Mouse (Mus musculus): ENCODE measurements around the gene Sirt7. TPM values are rescaled to one million over a fixed set of nuclear protein-coding genes. Genes with fewer than 3 reads are reported as not detected.

The Sirt7 gene
- total RNA-seq, 2 experiments from 2014 or later: 37.8 to 43.3 TPM

DNA sequence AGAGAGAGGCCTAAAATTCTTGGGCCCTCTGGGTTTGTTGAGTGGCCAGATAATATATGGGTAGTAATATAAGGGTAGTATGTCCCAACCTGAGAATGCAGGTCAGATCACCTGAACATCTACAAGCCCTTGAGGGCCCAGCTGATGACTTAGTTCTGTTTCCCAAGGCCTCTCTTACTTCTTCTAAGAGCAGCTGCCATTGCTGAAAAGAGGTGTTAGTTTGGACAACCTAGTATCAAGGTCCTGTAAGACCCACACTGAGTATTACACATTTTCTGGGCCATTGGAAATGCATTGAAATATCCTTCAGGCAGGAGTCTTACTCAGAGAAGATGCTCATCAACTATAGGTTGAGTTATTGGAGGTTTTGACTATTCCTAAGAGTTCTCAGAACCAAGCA, 49.1 kb downstream of the Sirt7 start:
- DNase-seq (ENCODE audit: low spot score in 2 of 2): no peak
- intact Hi-C loops (cut with DNase I): loop anchor here (10.0 kb wide), 1 partner anchor 91 kb away; the partner anchor contains the start of gene Mrpl12

DNA sequence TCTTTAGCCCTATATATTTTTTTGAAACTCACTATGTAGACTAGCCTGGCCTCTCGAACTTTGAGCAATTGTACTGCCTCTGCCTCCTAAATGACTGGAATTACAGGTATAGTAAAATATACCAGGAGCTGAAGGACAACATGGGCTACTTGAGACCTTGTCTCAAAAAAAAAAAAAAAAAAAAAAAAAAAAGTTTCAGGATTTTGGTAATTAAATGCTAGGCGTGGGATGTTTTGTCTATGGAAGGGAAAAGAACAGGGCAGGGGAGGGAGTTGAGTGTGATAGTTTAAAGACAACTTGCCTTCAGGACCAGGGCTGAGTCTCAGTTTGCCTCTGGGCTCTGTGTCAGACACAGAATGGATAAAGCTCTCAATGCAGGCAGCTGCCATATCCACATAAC, 50.0 kb downstream of the Sirt7 start:
- DNase-seq (ENCODE audit: low spot score in 2 of 2): no peak
- intact Hi-C loops (cut with DNase I): loop anchor here (10.0 kb wide), 1 partner anchor 90 kb away; the partner anchor contains the start of gene Mrpl12

DNA sequence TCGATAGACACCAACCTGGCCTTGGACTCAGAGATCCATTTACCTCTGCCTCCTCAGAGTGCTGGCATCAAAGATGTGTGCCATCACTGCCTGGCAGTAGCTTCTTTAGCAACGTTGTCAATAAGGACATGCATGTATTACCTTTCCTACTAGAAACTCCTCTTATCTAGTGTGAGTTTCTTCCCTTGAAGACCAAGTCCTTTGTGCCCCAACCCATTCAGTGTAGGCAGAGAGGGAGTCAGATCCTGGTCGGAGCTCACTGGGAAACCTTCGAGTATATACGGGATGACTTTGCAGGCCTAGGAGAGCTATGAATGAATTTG, 50.8 kb downstream of the Sirt7 start:
- no peak for DNase-seq (ENCODE audit: low spot score in 2 of 2)
- intact Hi-C loops (cut with DNase I): loop anchor here (10.0 kb wide), 1 partner anchor 89 kb away; the partner anchor contains the start of gene Mrpl12

DNA sequence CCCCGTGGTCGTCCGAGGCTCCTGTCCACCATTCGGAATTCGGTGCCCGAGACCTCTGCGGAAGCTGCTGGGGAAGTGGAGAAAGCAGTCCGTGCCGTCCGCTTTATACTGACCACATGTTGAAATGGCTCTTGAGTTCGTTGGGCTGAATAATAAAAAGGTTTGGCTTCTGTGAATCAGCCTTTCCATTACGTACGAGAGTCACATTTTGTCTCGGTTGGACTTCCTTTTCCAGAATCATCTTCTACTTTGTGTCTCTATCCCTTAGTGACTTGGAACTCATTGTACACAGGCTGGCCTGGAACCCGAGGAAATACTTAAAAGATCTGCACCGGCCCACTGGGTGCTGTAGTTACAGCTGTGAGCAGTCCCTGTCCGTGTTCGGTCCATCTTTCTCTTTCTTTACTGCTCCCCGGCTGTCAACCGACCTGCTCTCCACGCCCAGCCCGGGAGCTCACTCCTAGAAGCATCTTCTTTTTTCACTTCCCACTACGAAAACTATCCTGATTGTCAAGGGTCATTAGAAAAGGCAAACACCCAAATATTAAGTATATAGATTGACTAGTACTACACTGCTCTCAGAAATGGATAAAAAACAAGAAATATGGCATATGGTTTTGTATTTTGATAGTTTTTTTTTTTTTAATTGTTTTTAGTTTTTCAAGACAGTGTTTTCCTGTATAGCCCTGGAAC, 51.3 kb downstream of the Sirt7 start:
- DNase-seq (ENCODE audit: low spot score in 2 of 2): no peak

DNA sequence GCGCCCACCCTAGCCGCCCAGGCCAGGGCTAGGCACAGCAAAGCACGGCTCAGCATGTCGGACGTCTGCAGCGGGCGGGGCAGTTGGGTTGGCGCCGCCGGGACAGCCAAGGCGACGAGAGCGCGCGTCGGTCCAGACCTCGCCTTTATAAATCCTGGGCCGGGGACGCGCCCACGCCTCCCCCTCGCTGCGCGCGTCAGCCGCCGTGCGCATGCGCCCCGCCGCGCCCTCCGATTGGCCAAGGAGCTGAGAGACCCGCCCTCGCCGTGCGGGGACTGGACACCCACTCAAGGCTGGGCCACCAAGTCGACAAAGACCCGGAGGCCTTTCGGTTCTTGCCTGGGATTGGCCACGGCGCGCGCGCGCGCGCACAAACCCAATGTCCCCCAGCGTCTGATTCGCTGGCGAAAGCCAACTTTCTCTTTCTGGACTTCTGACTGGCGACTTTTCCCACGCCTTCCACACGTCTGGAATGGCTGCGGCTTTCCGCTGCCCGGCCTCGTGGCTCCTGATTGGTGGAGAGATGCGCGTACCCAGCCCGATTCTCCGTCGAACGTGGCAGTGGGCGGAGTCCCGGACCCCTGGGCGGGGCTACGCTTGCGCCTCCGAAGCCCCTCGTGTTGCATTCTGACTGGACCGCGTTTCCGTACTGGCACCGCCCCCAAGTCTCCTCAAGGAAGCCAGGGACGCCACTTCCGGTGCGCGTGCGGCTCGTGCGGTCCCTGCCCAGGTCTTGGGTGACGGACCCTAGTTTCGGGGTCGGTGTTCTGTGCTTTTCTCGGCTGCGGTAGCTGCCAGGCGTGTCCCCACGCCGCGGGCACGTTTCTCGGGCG, 52.1 kb downstream of the Sirt7 start, which contains the start of gene P4hb:
Gene P4hb (minus strand): TSS at position 502 of the 833 bp plus-strand sequence.
- intact Hi-C loops (cut with DNase I): loop anchor here (1.0 to 10.0 kb wide), 2 partner anchors 8 to 88 kb away; partner anchors contain the start of genes Arhgdia and Mrpl12
- DNase-seq (ENCODE audit: low spot score in 2 of 2): peak; percentile 100

More for the DNA sequence above, 51.3 kb downstream of the Sirt7 start:
- intact Hi-C loops (cut with DNase I): loop anchor here (1.0 to 10.0 kb wide), 2 partner anchors 8 to 89 kb away; partner anchors contain the start of genes Arhgdia and Mrpl12

DNA sequence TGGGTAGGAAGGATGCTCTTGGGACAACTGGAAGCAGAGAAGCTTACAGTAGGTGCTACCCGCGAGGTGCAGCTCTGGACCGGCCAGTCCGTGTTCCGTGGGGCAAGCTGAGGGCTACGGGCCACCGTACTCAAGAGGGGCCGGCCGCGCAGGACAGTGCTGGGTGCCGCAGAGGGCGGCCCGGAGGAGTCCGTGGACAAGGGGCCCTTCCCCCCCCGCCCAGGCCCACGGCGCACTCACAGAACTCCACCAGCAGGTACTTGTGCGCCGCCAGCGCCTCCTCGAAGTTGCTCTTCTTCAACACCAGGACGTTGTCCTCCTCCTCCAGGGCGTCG, 52.7 kb downstream of the Sirt7 start:
- peak in 1 of 2 experiments; percentile 18 for DNase-seq (ENCODE audit: low spot score in 2 of 2)
- intact Hi-C loops (cut with DNase I): loop anchor here (10.0 kb wide), 1 partner anchor 88 kb away; the partner anchor contains the start of gene Mrpl12

DNA sequence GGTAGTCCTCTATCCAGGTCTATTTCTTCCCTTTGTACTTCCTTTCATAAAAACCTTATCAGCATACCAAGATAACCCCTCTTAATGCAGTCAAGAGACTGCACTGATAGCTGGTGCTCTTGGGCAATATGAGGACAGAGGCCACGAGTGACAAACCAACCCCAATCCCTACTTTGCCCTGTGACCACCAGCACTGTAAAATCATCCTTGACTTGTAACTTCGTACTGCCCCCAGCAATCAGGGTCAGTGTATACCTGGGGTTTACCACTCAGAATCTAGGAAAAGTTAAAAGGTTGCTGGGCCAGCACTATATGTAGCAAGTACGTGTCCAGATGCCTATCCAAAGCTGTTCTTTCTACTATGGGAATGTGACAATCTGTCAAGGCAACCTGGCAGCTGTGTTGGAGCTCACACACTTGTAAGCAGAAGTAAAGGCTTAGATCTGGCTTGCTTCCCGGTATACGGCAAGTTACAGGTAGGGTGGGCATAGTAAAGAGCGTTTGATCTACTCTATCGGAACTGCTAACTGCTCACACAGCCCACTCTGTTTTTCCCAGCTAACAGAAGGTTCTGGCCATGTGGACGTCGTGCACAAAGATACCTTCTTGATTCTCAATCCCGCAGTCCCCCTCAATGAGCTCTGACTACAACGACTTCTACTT, 53.2 kb downstream of the Sirt7 start:
- intact Hi-C loops (cut with DNase I): loop anchor here (2.0 to 10.0 kb wide), 2 partner anchors 57 to 87 kb away; partner anchors contain the start of gene Mrpl12
- DNase-seq (ENCODE audit: low spot score in 2 of 2): no peak

DNA sequence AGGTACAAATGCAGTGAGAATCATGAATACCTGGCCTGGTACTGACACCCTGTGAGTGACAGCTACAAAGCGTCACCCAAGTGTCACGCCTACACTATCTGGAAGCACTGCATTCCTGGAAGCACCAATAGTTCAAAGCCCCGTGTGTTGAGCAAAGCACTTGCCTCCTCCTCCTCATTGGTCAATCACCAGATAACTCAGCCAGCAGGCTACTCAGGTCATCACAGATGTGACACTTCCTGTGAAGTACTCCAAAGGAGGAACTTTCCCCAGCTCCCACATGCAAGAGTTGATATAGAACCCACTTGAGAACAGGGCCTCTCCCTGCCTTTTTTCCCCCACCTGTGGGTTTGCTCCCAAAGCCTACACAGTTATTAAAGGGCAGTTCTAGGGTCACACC, 53.9 kb downstream of the Sirt7 start:
- no peak for DNase-seq (ENCODE audit: low spot score in 2 of 2)
- intact Hi-C loops (cut with DNase I): loop anchor here (2.0 to 10.0 kb wide), 2 partner anchors 56 to 86 kb away; partner anchors contain the start of gene Mrpl12

Small RNA genes lying within 50 kb of the gene (microRNA-seq; reads per million reads assigned to microRNA genes)
- 1.3 reads per million for gene Mir6936

Other genes starting within 250 kb of the Sirt7 start
- 10 to 100 TPM; 12.8 to 16.4 TPM for gene Faap100, start 246.5 kb downstream of the Sirt7 start, total RNA-seq (2021)
- 10 to 100 TPM; 65.3 to 77.0 TPM for gene Nploc4, start 187.5 kb downstream of the Sirt7 start, total RNA-seq (2021)
- gene Tspan10, start 182.6 kb downstream of the Sirt7 start, total RNA-seq (2021): 1 to 10 TPM in 1 of 2 experiments, not detected in 1; 1.8 TPM
- gene Pde6g, start 171.7 kb downstream of the Sirt7 start, total RNA-seq (2021): under 1 TPM; 0.37 to 0.66 TPM
- 10 to 100 TPM; 14.3 to 20.6 TPM for gene Oxld1, start 167.2 kb downstream of the Sirt7 start, total RNA-seq (2021)
- gene Ccdc137, start 167.1 kb downstream of the Sirt7 start, total RNA-seq (2021): 10 to 100 TPM; 19.9 to 29.4 TPM
- gene Arl16, start 157.6 kb downstream of the Sirt7 start, total RNA-seq (2021): 10 to 100 TPM; 49.3 to 55.0 TPM
- 10 to 100 TPM; 75.6 to 78.5 TPM for gene Mrpl12, start 140.6 kb downstream of the Sirt7 start, total RNA-seq (2021)
- 10 to 100 TPM; 18.2 to 21.9 TPM for gene Slc25a10, start 133.4 kb downstream of the Sirt7 start, total RNA-seq (2021)
- not detected for gene Gcgr, start 94.5 kb downstream of the Sirt7 start, total RNA-seq (2021)
- gene Mcrip1, start 75.5 kb downstream of the Sirt7 start, total RNA-seq (2021): 10 to 100 TPM; 73.4 to 91.7 TPM
- gene Ppp1r27, start 74.1 kb downstream of the Sirt7 start, total RNA-seq (2021): not detected
- 100 to 1,000 TPM; 122 to 126 TPM for gene P4hb, start 52.0 kb downstream of the Sirt7 start, total RNA-seq (2021)
- 100 to 1,000 TPM; 304 to 344 TPM for gene Arhgdia, start 43.6 kb downstream of the Sirt7 start, total RNA-seq (2021)
- 10 to 100 TPM; 59.7 to 67.5 TPM for gene Alyref, start 26.9 kb downstream of the Sirt7 start, total RNA-seq (2021)
- 10 to 100 TPM; 91.4 to 99.7 TPM for gene Anapc11, start 26.8 kb downstream of the Sirt7 start, total RNA-seq (2021)
- 1 to 10 TPM in 1 of 2 experiments, not detected in 1; 1.2 TPM for gene Npb, start 16.8 kb downstream of the Sirt7 start, total RNA-seq (2021)
- gene Pcyt2, start 7.3 kb downstream of the Sirt7 start, total RNA-seq (2021): 100 to 1,000 TPM; 115 to 135 TPM
- 100 to 1,000 TPM in 1 of 2 experiments, 10 to 100 TPM in 1; 76.5 to 103 TPM for gene Mafg, start 8.4 kb upstream of the Sirt7 start, total RNA-seq (2021)
- 1 to 10 TPM; 2.9 to 3.9 TPM for gene Pycr1, start 18.5 kb upstream of the Sirt7 start, total RNA-seq (2021)
- 10 to 100 TPM in 1 of 2 experiments, 1 to 10 TPM in 1; 8.2 to 11.9 TPM for gene Myadml2, start 22.9 kb upstream of the Sirt7 start, total RNA-seq (2021)
- gene Notum, start 35.9 kb upstream of the Sirt7 start, total RNA-seq (2021): 1 to 10 TPM; 5.6 to 6.6 TPM
- gene Aspscr1, start 47.7 kb upstream of the Sirt7 start, total RNA-seq (2021): 10 to 100 TPM; 53.1 to 56.9 TPM
- 10 to 100 TPM; 18.1 to 19.2 TPM for gene Cenpx, start 88.5 kb upstream of the Sirt7 start, total RNA-seq (2021)
- 10 to 100 TPM; 41.9 to 66.1 TPM for gene Lrrc45, start 88.7 kb upstream of the Sirt7 start, total RNA-seq (2021)
- 10 to 100 TPM; 34.7 to 39.9 TPM for gene Rac3, start 96.2 kb upstream of the Sirt7 start, total RNA-seq (2021)
- 10 to 100 TPM in 1 of 2 experiments, 1 to 10 TPM in 1; 8.7 to 10.3 TPM for gene Dcxr, start 102.0 kb upstream of the Sirt7 start, total RNA-seq (2021)
- 1 to 10 TPM in 1 of 2 experiments, under 1 TPM in 1; 0.32 to 1.6 TPM for gene Cbr2, start 106.9 kb upstream of the Sirt7 start, total RNA-seq (2021)
- gene Hmga1b, start 137.6 kb upstream of the Sirt7 start, total RNA-seq (2021): 10 to 100 TPM; 23.4 to 34.8 TPM
- gene Rfng, start 159.0 kb upstream of the Sirt7 start, total RNA-seq (2021): 10 to 100 TPM; 63.7 to 65.9 TPM
- 100 to 1,000 TPM; 130 to 153 TPM for gene Gps1, start 159.0 kb upstream of the Sirt7 start, total RNA-seq (2021)
- gene Dus1l, start 171.2 kb upstream of the Sirt7 start, total RNA-seq (2021): 10 to 100 TPM; 39.4 to 42.4 TPM
- gene Fasn, start 199.3 kb upstream of the Sirt7 start, total RNA-seq (2021): 100 to 1,000 TPM; 182 to 190 TPM

All from left cerebral cortex, postnatal 36 days (tissue).